Mouse (Mus musculus) testis, adult 2 months (tissue): ENCODE data around the gene Tex45. TPM values are rescaled to one million over a fixed set of nuclear protein-coding genes. Genes with fewer than 3 reads are reported as not detected.

Source experiments
- H3K27ac ChIP-seq: fragments of 200-500 bp; 2 replicates; pipeline ENCODE4 v1.5.1; 2012; ENCODE audit warnings: low read depth, low read length; ENCODE audit not compliant: control insufficient read depth, insufficient read depth
- H3K27me3 ChIP-seq: fragments of 200-500 bp; 2 replicates; pipeline ENCODE4 v1.6.1; 2012; ENCODE audit warnings: mild to moderate bottlenecking, low read length, moderate library complexity; ENCODE audit not compliant: control insufficient read depth, insufficient read depth
- H3K36me3 ChIP-seq: fragments of 200-500 bp; 2 replicates; pipeline ENCODE4 v1.6.1; 2012; ENCODE audit warnings: mild to moderate bottlenecking, low read length; ENCODE audit not compliant: control insufficient read depth, insufficient read depth
- H3K4me1 ChIP-seq: fragments of 200-500 bp; 2 replicates; pipeline ENCODE4 v1.6.1; 2012; ENCODE audit warnings: low read length; ENCODE audit not compliant: control insufficient read depth, insufficient read depth
- H3K4me3 ChIP-seq: fragments of 200-500 bp; 2 replicates; pipeline ENCODE4 v1.5.1; 2012; ENCODE audit warnings: low read depth, mild to moderate bottlenecking, low read length, moderate library complexity, mixed read lengths; ENCODE audit not compliant: control insufficient read depth
- CTCF ChIP-seq: fragments of 200-500 bp; IDR thresholded peaks from 2 replicates; pipeline ENCODE4 v1.5.1; 2012; ENCODE audit warnings: low read depth, mild to moderate bottlenecking, inconsistent platforms, low read length, moderate library complexity; ENCODE audit not compliant: control insufficient read depth, insufficient read depth, insufficient replicate concordance
- POLR2A ChIP-seq: fragments of 200-500 bp; IDR thresholded peaks from 2 replicates; pipeline ENCODE4 v1.6.1; 2012; ENCODE audit warnings: low read depth, mild to moderate bottlenecking, inconsistent platforms, low read length, moderate library complexity; ENCODE audit not compliant: control insufficient read depth
- polyA plus RNA-seq: library from polyadenylated mRNA; depleted of rRNA; stranded (reverse); fragments of >200 nt; gene quantifications from 2 replicates; pipeline ENCODE4 v1.2.3, GENCODE M21; 2012

Gene Tex45
- polyA plus RNA-seq, 1 experiment: 72.2 TPM

DNA sequence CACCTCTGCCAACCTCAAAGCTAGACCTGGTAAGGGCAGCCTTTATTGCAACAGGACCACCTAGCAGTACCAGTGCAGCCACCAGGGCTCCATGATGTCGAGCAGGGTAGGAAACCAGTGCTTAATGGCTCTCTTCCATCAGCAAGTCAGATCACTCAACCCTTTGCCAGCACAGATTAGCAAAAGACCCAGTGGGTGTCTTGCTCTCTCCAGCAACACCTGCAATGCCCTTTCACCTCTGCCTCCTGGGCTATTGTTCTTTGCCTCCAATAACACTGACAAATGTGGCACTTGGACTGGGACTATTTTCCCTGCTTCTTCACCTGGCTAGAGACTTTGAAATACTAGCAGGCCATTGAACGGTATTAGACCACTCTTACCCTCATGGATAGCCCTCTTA is 21.4 kb upstream of the Tex45 start:
- H3K36me3 ChIP-seq: no peaks in the 10 kb centered on the region

DNA sequence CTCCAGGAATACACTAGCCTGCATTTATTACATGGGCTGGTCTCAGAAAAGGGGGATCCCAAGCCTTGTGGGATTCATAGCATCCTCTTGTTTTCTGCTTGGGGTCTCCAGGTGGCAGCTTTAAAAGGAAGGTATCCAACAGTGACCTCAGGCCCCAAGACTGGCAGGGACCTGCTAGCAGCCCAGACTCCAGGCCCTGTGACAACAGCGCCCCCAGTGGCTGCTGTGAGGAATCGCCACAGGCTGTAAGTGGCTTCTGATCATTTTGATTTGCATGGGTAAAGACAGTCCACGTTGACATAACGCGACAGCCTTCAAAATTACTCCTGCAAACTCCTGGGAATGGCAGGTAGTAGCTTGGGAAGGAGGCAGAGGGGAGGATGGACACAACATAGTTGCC is 20.0 kb upstream of the Tex45 start:
- Histone ChIP-seq H3K27ac (no peak overlapping the region), H3K4me1 (no peaks in the 10 kb centered on the region), H3K27me3 (no peaks in the 10 kb centered on the region), H3K4me3 (no peak overlapping the region), H3K36me3 (no peaks in the 10 kb centered on the region)
- TF ChIP-seq POLR2A (no peak), CTCF (peak; percentile 83; the same call in 1 of the 2 replicates)

More for the DNA sequence above, 21.4 kb upstream of the Tex45 start:
- H3K4me1 ChIP-seq: no peaks in the 10 kb centered on the region
- TF ChIP-seq POLR2A (no peak), CTCF (no peak)
- no peaks in the 10 kb centered on the region for H3K27me3 ChIP-seq
- no peak overlapping the region for H3K27ac ChIP-seq
- H3K4me3 ChIP-seq: no peak overlapping the region

DNA sequence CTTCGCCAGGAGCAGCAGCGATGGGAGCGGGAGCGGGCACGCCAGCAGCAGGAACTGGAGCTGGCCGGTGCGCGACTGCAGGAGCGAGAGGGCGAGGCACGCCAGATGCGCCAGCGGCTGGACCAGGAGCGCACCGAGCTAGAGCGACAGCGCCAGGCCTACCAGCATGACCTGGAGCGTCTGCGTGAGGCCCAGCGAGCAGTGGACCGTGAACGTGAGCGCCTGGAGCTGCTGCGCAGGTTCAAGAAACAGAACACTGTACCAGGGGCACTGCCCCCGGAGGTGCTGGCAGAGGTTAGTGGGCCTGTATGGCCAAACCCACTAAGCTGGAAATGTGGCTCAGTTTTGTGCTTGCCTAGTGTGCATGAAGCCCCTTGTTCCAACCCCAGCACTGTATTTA is 18.7 kb upstream of the Tex45 start:
- H3K4me1 ChIP-seq: no peaks in the 10 kb centered on the region

DNA sequence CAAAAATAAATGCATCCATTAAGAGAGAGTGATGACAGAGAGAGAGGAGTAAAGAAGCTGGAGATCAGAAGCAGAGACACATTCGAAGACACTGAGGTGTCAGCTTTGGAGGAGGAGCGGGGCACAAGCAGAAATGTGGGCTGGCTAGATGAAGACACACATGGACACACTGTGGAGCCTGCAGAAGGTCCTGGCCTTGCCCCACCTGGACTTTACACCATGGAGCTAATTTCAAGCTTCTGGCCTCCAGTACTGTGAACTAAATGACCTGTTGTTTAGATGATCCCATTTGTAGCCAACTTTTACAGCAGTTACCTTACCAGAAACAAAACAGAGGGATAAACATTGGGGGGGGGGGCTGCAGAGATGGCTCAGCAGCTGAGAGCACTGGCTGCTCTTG is 7.4 kb upstream of the Tex45 start:
- Histone ChIP-seq H3K4me3 (no peak overlapping the region), H3K4me1 (peaks cover 2% of the 10 kb centered on the region), H3K27ac (no peak overlapping the region), H3K27me3 (no peaks in the 10 kb centered on the region), H3K36me3 (no peaks in the 10 kb centered on the region)
- no peak for TF ChIP-seq CTCF
- TF ChIP-seq POLR2A: no peak

More for the DNA sequence above, 18.7 kb upstream of the Tex45 start:
- Histone ChIP-seq H3K27me3 (no peaks in the 10 kb centered on the region), H3K36me3 (no peaks in the 10 kb centered on the region), H3K27ac (no peak overlapping the region), H3K4me3 (no peak overlapping the region)
- no peak for TF ChIP-seq POLR2A
- no peak for TF ChIP-seq CTCF

DNA sequence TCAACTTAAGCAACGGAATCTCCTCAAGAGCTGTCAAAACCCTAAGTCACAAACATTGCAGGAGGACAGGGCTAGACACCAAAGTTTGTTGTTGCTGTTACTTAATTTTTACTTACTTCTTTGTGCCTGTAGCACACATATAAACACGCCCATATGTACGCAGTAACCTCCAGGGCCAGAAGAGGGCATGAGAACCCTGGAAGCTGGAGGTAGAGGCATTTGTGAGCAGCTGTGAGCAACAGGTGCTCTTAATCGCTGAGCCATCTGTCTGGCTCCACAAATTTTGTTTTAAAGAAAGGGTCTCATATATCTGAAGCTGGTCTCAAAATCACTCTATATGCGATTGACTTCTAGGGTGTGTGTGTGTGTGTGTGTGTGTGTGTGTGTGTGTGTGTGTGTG is 6.4 kb upstream of the Tex45 start:
- Histone ChIP-seq H3K4me1 (peaks cover 3% of the 10 kb centered on the region), H3K36me3 (no peaks in the 10 kb centered on the region), H3K27me3 (no peaks in the 10 kb centered on the region), H3K27ac (no peak overlapping the region), H3K4me3 (no peak overlapping the region)
- TF ChIP-seq POLR2A: no peak
- TF ChIP-seq CTCF: 0 out of 2 replicates have a peak, but pooled peaks have one; percentile 14

DNA sequence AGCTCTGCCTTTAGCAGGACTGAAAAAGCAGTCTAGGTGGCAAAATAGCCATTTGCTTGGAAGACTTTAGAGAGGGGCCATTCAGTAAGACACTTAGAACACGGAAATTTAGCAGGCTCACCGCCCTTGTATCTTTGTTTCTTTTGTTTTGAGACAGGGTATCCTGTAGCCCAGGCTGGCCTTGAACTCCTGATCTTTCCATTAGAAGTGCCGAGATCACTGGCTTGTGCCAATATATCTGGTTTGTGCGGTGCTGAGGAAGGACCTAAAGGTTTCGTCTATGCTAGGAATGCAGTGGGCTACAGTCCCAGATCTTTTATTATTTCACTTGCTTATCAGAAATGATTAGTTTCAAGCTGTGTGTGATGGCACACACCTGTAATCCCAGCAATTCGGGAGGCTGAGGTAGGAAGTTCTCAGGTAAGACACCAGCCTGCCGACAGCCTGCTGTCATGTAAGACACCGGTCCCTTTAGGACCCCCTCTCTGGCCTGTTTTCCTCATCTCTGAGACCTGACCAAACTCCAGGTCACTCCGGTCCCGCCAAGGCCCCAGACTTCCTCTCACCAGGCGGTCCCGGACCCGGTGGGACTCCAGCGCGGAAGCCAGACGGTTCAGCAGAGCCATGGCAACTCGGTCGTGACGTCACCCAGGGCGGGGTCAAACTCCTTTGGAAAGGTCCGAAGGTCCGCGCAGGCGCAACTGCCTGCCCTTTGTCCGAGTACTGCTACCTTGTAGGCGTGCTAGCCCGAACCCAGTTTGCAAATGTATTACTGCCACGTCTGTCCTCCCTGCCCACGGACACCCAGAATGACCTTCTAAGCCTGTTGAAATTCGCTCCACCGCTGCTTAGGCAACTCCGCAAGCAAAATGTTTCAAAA is 3.4 kb upstream of the Tex45 start, which contains the start of gene Pex11g:
TSS of gene Pex11g (minus strand) at position 675 of the 880 bp plus-strand sequence.
- peak within 1 kb of the TSS; percentile 90 for H3K4me3 ChIP-seq
- peaks cover 3% of the 10 kb centered on the region for H3K4me1 ChIP-seq
- no peaks in the 10 kb centered on the region for H3K36me3 ChIP-seq
- no peaks in the 10 kb centered on the region for H3K27me3 ChIP-seq
- peak within 1 kb of the TSS; percentile 85 for H3K27ac ChIP-seq
- TF ChIP-seq POLR2A: peak; percentile 93
- TF ChIP-seq CTCF: 0 out of 2 replicates have a peak, but pooled peaks have one; percentile 0

DNA sequence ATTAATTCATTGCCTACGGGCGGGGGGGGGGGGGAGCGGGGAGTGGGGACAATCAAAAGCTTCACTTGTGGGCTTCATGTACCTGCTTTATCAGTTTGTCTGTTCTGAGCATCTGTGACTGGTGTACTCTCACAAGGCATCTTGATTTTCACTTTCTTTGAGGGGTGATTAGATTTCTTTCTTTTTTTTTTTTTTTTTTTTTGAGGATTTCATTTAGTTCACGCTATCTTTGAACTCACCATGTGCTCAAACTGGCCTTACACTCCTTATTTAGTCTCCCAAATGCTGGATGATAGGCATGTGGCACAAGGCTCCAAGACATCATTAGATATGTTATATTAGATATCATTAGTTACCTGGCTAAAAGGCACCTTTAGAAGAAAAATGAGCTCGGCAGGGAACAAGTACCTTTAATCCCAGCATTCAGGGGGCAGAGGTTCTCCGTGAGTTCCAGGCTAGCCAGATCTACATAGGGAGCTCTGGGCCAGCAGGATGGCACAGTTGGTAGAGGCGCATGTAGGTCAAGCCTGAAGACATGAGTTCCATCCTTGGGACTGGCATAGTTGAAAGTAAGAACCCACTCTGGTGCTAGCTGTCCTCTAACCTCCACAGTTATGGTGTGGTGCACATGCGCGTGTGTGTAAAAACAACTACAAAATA is 2.6 kb upstream of the Tex45 start:
- H3K27me3 ChIP-seq: no peaks in the 10 kb centered on the region
- no peak for TF ChIP-seq POLR2A
- no peak for TF ChIP-seq CTCF
- H3K4me3 ChIP-seq: peak overlapping the region; percentile 90
- H3K4me1 ChIP-seq: peaks cover 3% of the 10 kb centered on the region
- H3K36me3 ChIP-seq: no peaks in the 10 kb centered on the region
- peak overlapping the region; percentile 50 for H3K27ac ChIP-seq
